Mouse (Mus musculus) lung, postnatal 10 days (tissue): Measurements from ENCODE around the gene Cngb1.
A peak's percentile ranks its signal among the peaks of the same experiment; 100 is the strongest.

ENCODE experiments used
- DNase-seq: peaks from one replicate; pipeline ENCODE4 v3.0.0; 2021

Gene Cngb1

GRCm38 (mm10) chr8:95323201-95323600 is 16.8 kb upstream of the Cngb1 start:
- DNase-seq, result no peak

GRCm38 (mm10) chr8:95320224-95321139 is 14.1 kb upstream of the Cngb1 start:
- peak; percentile 85 for DNase-seq

GRCm38 (mm10) chr8:95315350-95315749 is 9.0 kb upstream of the Cngb1 start:
- no peak for DNase-seq

GRCm38 (mm10) chr8:95314707-95315106 is 8.3 kb upstream of the Cngb1 start:
- DNase-seq, result peak; percentile 47

- DNase-seq, result no peak
These were observed 7.5 kb upstream of the Cngb1 start for GRCm38 (mm10) chr8:95313857-95314256.

- DNase-seq, result peak; percentile 49
These were observed 6.5 kb upstream of the Cngb1 start for GRCm38 (mm10) chr8:95312836-95313235.

GRCm38 (mm10) chr8:95310342-95310970 is 4.1 kb upstream of the Cngb1 start, which contains the start of gene Tepp:
Gene Tepp, plus strand, starts transcription at chr8:95310566.
- DNase-seq, result no peak

GRCm38 (mm10) chr8:95305526-95305925 is 859 bp downstream of the Cngb1 start:
- DNase-seq, result no peak

GRCm38 (mm10) chr8:95302410-95302809 is 4.0 kb downstream of the Cngb1 start:
- peak; percentile 59 for DNase-seq

GRCm38 (mm10) chr8:95293891-95294290 is 12.5 kb downstream of the Cngb1 start:
- peak; percentile 77 for DNase-seq

GRCm38 (mm10) chr8:95293172-95293571 is 13.2 kb downstream of the Cngb1 start:
- DNase-seq, result peak; percentile 95

GRCm38 (mm10) chr8:95289066-95289650 is 17.2 kb downstream of the Cngb1 start:
- no peak for DNase-seq

GRCm38 (mm10) chr8:95281493-95281892 is 24.9 kb downstream of the Cngb1 start:
- DNase-seq, result no peak

GRCm38 (mm10) chr8:95272871-95273270 is 33.5 kb downstream of the Cngb1 start:
- DNase-seq, result peak; percentile 73

- peak; percentile 26 for DNase-seq
These were observed 34.5 kb downstream of the Cngb1 start for GRCm38 (mm10) chr8:95271841-95272240.

- DNase-seq, result no peak
These were observed 35.9 kb downstream of the Cngb1 start for GRCm38 (mm10) chr8:95270501-95270900.

GRCm38 (mm10) chr8:95262181-95262580 is 44.2 kb downstream of the Cngb1 start:
- DNase-seq, result no peak

- DNase-seq, result no peak
These were observed 50.8 kb downstream of the Cngb1 start for GRCm38 (mm10) chr8:95255611-95256010.

GRCm38 (mm10) chr8:95254564-95255434 is 51.6 kb downstream of the Cngb1 start:
- peak; percentile 99 for DNase-seq

- no peak for DNase-seq
These were observed 54.3 kb downstream of the Cngb1 start for GRCm38 (mm10) chr8:95252056-95252455.

- DNase-seq, result peak; percentile 25
These were observed 56.5 kb downstream of the Cngb1 start for GRCm38 (mm10) chr8:95249847-95250246.

- DNase-seq, result no peak
These were observed 59.1 kb downstream of the Cngb1 start for GRCm38 (mm10) chr8:95247277-95247676.

GRCm38 (mm10) chr8:95245180-95245579 is 61.2 kb downstream of the Cngb1 start:
- DNase-seq, result peak; percentile 77
